Mouse (Mus musculus): ENCODE measurements at regions not wholly inside any gene's neighbourhood (a gene's known extent, or its start where the extent isn't known, plus 50 kb on each side); places are given as distances from the start of the nearest gene placed in this dataset.
A peak's percentile ranks its signal among the peaks of the same experiment; 100 is the strongest.
"Not testable (repeated sequence)": the region's sequence is repeated elsewhere in the genome, so short reads cannot be mapped to it uniquely, and the experiment has no call there.

- no peak for DNase-seq
These were observed 92.7 kb downstream of the Nucb2 start for GRCm38 (mm10) chr7:116596914-116597313.

- no peak for DNase-seq
These were observed 96.2 kb downstream of the Nucb2 start for GRCm38 (mm10) chr7:116600340-116600739.

GRCm38 (mm10) chr7:116603167-116603839 lies 99.1 kb downstream of the Nucb2 start:
- DNase-seq: no peak

- no peak for DNase-seq
These were observed 99.6 kb downstream of the Nucb2 start for GRCm38 (mm10) chr7:116603840-116604194.

- no peak for DNase-seq
These were observed 102.1 kb downstream of the Nucb2 start for GRCm38 (mm10) chr7:116606255-116606654.

- no peak for DNase-seq
These were observed 102.7 kb downstream of the Nucb2 start for GRCm38 (mm10) chr7:116606751-116607483.

GRCm38 (mm10) chr7:116607628-116608225 lies 103.6 kb downstream of the Nucb2 start:
- no peak for DNase-seq

- peak; percentile 54 for DNase-seq
These were observed 104.3 kb downstream of the Nucb2 start for GRCm38 (mm10) chr7:116608350-116609085.

GRCm38 (mm10) chr7:116609406-116609805 lies 105.2 kb downstream of the Nucb2 start:
- no peak for DNase-seq

GRCm38 (mm10) chr7:116609906-116610305 lies 105.7 kb downstream of the Nucb2 start:
- DNase-seq: no peak

GRCm38 (mm10) chr7:116615984-116616383 lies 111.8 kb downstream of the Nucb2 start:
- no peak for DNase-seq

GRCm38 (mm10) chr7:116619636-116620035 lies 115.5 kb downstream of the Nucb2 start:
- no peak for DNase-seq

GRCm38 (mm10) chr7:116620381-116620780 lies 116.2 kb downstream of the Nucb2 start:
- DNase-seq: peak; percentile 27

GRCm38 (mm10) chr7:116633210-116633609 lies 129.0 kb downstream of the Nucb2 start:
- DNase-seq: no peak

- peak; percentile 14 for DNase-seq
These were observed 140.9 kb downstream of the Nucb2 start for GRCm38 (mm10) chr7:116644902-116645650.

GRCm38 (mm10) chr7:116654466-116654865 lies 150.3 kb downstream of the Nucb2 start:
- DNase-seq: no peak

GRCm38 (mm10) chr7:116657040-116657439 lies 152.9 kb downstream of the Nucb2 start:
- DNase-seq: not testable (repeated sequence)

GRCm38 (mm10) chr7:116665581-116665980 lies 161.4 kb downstream of the Nucb2 start:
- no peak for DNase-seq

GRCm38 (mm10) chr7:116674199-116675019 lies 170.2 kb downstream of the Nucb2 start:
- no peak for DNase-seq

GRCm38 (mm10) chr7:116676696-116677095 lies 172.5 kb downstream of the Nucb2 start:
- no peak for DNase-seq

GRCm38 (mm10) chr7:116679195-116679594 lies 175.0 kb downstream of the Nucb2 start:
- no peak for DNase-seq

- no peak for DNase-seq
These were observed 176.4 kb downstream of the Nucb2 start for GRCm38 (mm10) chr7:116680523-116680922.

Measured in thymus, postnatal 25 days (tissue).